Mouse (Mus musculus): Measurements from ENCODE around the gene Lrmp. TPM values are rescaled to one million over a fixed set of nuclear protein-coding genes. Genes with fewer than 3 reads are reported as not detected.

Gene Lrmp
- total and polyA plus RNA-seq, 3 experiments: 92.3 to 163 (median 155) TPM

- Histone ChIP-seq H3K36me3 (replicated peaks in 1 of 2; ENCODE audit: control insufficient read depth in 1 of 2, insufficient read depth in 1 of 2, low read length in 1 of 2) (peaks cover 6 to 35% of the 10 kb centered on the region in 2 experiments), H3K79me2 (replicated peaks; ENCODE audit: control insufficient read depth, extremely low read depth, insufficient read depth, poor library complexity, severe bottlenecking) (peaks cover 43% of the 10 kb centered on the region), H3K9ac (ENCODE audit: insufficient read depth, low read depth) (peak overlapping the region; percentile 79), H3K4me1 (ENCODE audit: control insufficient read depth in 1 of 2, insufficient read depth in 2 of 2) (peaks cover 17 to 42% of the 10 kb centered on the region in 2 experiments), H3K4me2 (ENCODE audit: insufficient read depth, low read depth, poor library complexity, severe bottlenecking) (peak overlapping the region; percentile 100), H3K27ac (ENCODE audit: insufficient read depth, low read depth) (peak overlapping the region; percentile 85), H3K27me3 (replicated peaks) (no peaks in the 10 kb centered on the region), H3K9me3 (replicated peaks; ENCODE audit: low read length) (peaks cover 12% of the 10 kb centered on the region), H3K4me3 (replicated peaks in 1 of 3; ENCODE audit: low read depth in 2 of 3, low read length in 2 of 3, poor library complexity in 1 of 3) (peak overlapping the region; percentile 66 to 80 (median 68))
- dilution Hi-C loops (cut with MboI; ENCODE audit: extremely low pct_ligation_motif_present, extremely low pct_unique_long_range_greater_than_20kb, low sequenced_read_pairs) (no loop called here), in situ Hi-C loops (cut with MboI; ENCODE audit: low pct_ligation_motif_present, low pct_unique_long_range_greater_than_20kb, low sequenced_read_pairs) (no loop called here)
- peak; percentile 96 for DNase-seq (ENCODE audit: extremely low read depth)
- TF ChIP-seq RCOR1 (conservative IDR thresholded peaks at IDR 0.05; ENCODE audit: low read depth, low read length) (peak; percentile 98), KAT2A (IDR thresholded peaks at IDR 0.05; ENCODE audit: insufficient replicate concordance, low read length) (0 out of 2 replicates have a peak, but pooled peaks have one; percentile 54), IRF4 (IDR thresholded peaks at IDR 0.05; ENCODE audit: low read depth, low read length) (peak; percentile 100), POLR2A (IDR thresholded peaks at IDR 0.05; ENCODE audit: low read depth, low read length) (0 out of 2 replicates have a peak, but pooled peaks have one; percentile 31), ZKSCAN1 (IDR thresholded peaks at IDR 0.05; ENCODE audit: borderline replicate concordance, low read depth, low read length) (no peak), CTCF (conservative IDR thresholded peaks at IDR 0.05 in 1 of 2, IDR thresholded peaks at IDR 0.05 in 1 of 2; ENCODE audit: low read depth in 2 of 2, low read length in 2 of 2) (no peak), USF2 (conservative IDR thresholded peaks at IDR 0.05; ENCODE audit: low read depth, low read length) (no peak), RAD21 (IDR thresholded peaks at IDR 0.05; ENCODE audit: low read depth, low read length) (peak; percentile 2), MXI1 (IDR thresholded peaks at IDR 0.05; ENCODE audit: low read depth, low read length) (no peak; the same call in none of the 2 replicates), MAX (IDR thresholded peaks at IDR 0.05; ENCODE audit: low read length) (no peak; the same call in 1 of the 2 replicates), E2F4 (IDR thresholded peaks at IDR 0.05; ENCODE audit: insufficient replicate concordance, low read depth, low read length) (no peak), HCFC1 (IDR thresholded peaks at IDR 0.05; ENCODE audit: low read depth, low read length) (peak; percentile 43; the same call in 1 of the 2 replicates), NELFE (IDR thresholded peaks at IDR 0.05; ENCODE audit: low read depth, low read length) (peak; percentile 59; the same call in 1 of the 2 replicates), GABPA (IDR thresholded peaks at IDR 0.05; ENCODE audit: insufficient replicate concordance, low read depth, low read length) (no peak), MEF2A (IDR thresholded peaks at IDR 0.05; ENCODE audit: borderline replicate concordance, low read depth, low read length) (peak; percentile 96), CHD1 (IDR thresholded peaks at IDR 0.05; ENCODE audit: low read depth, low read length) (peak; percentile 35), NRF1 (IDR thresholded peaks at IDR 0.05; ENCODE audit: low read depth, low read length) (no peak; the same call in 1 of the 2 replicates), USF1 (IDR thresholded peaks at IDR 0.05; ENCODE audit: low read depth, low read length) (no peak), MAZ (IDR thresholded peaks at IDR 0.05; ENCODE audit: low read depth, low read length) (peak; percentile 90), MYC (IDR thresholded peaks at IDR 0.05; ENCODE audit: low read depth, low read length) (peak; percentile 67), CHD2 (IDR thresholded peaks at IDR 0.05; ENCODE audit: low read length) (peak; percentile 96), TCF12 (IDR thresholded peaks at IDR 0.05; ENCODE audit: low read depth, low read length) (peak; percentile 98), ETS1 (conservative IDR thresholded peaks at IDR 0.05; ENCODE audit: low read depth, low read length) (peak; percentile 100), PAX5 (IDR thresholded peaks at IDR 0.05; ENCODE audit: low read length) (no peak), JUND (conservative IDR thresholded peaks at IDR 0.05; ENCODE audit: low read depth, low read length) (peak; percentile 98), ELF1 (IDR thresholded peaks at IDR 0.05; ENCODE audit: low read depth, low read length) (peak; percentile 76), ZMIZ1 (IDR thresholded peaks at IDR 0.05; ENCODE audit: low read depth, low read length) (no peak), UBTF (IDR thresholded peaks at IDR 0.05; ENCODE audit: low read depth, low read length) (no peak), JUN (IDR thresholded peaks at IDR 0.05; ENCODE audit: insufficient read depth, low read depth, low read length) (peak; percentile 97), BHLHE40 (IDR thresholded peaks at IDR 0.05; ENCODE audit: low read depth, low read length) (peak; percentile 97), EP300 (IDR thresholded peaks at IDR 0.05; ENCODE audit: low read length) (peak; percentile 99), MAFK (IDR thresholded peaks at IDR 0.05; ENCODE audit: insufficient replicate concordance, low read length) (peak; percentile 85), SIN3A (IDR thresholded peaks at IDR 0.05; ENCODE audit: low read length) (peak; percentile 97), ZNF384 (IDR thresholded peaks at IDR 0.05; ENCODE audit: low read depth, low read length) (peak; percentile 93), ZC3H11A (IDR thresholded peaks at IDR 0.05; ENCODE audit: low read depth, low read length) (no peak), TBP (conservative IDR thresholded peaks at IDR 0.05; ENCODE audit: low read depth, low read length) (peak; percentile 47; the same call in 1 of the 2 replicates), SMC3 (IDR thresholded peaks at IDR 0.05; ENCODE audit: low read depth, low read length) (no peak; the same call in 1 of the 2 replicates)
These were observed 7.9 kb downstream of the Lrmp start for GRCm38 (mm10) chr6:145123136-145124060.

All from CH12.LX (cell line).